Mouse (Mus musculus): ENCODE results near the gene Atp8a1.

The Atp8a1 gene

DNA sequence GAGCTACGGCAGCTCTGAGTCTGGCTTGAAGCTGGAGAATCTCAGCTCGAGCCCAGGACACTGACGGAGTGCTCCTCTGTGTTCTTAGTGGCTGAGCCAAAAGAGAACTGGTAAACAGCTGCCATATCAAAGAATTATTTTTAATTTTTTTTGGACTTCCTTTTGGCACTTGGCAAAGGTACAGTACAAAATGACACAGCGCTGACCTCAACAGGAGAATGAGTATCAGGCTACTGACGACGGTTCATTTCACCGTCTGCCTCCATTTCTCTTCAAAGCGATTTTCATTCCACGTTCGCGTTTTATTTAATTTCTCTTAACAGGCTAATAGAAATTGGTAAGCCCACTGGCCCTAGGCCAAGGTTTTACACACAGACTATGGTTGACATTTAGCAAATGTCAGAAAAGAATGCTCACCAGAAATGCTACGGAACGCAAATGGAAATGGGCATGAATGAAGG, 177.8 kb downstream of the Atp8a1 start:
- DNase-seq = peak; percentile 19 to 38

DNA sequence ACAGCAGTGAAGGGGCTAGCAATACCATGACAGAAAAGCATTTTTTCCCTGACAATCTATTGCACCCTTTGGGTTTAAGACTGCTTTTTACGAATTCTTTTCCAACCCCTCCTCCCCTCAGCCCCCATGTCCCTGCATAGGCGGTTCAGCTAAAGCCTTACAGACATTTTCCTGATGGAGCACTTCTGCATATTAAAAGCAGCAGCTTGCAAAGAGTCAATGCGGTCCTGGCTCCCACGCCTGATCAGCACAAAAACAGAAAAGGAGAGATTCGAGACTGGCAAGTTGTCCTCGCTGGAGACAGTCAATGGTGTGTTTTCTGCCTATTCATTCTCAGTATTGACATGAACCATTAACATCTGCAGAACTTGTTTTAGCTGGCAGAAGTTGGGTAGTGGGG, 184.5 kb downstream of the Atp8a1 start:
- no peak for DNase-seq

DNA sequence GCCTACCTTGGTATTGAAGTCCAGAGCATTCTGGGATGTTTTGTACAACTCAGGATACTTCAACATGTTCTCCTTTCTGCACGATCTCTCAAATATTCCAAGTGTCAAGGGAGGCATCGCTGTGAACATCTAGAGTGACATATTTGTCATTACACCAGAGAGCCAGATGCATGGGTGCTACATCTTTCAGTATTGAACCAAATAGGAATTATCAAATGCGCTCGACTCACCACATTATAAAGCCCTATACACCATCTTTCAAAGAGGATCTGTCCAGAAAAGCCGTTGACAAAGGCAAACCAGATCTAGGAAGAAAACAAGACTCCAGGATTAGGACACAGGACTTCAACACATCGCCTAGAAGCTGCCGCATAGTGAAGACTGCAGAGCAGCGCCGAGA, 187.4 kb downstream of the Atp8a1 start:
- no peak for DNase-seq

DNA sequence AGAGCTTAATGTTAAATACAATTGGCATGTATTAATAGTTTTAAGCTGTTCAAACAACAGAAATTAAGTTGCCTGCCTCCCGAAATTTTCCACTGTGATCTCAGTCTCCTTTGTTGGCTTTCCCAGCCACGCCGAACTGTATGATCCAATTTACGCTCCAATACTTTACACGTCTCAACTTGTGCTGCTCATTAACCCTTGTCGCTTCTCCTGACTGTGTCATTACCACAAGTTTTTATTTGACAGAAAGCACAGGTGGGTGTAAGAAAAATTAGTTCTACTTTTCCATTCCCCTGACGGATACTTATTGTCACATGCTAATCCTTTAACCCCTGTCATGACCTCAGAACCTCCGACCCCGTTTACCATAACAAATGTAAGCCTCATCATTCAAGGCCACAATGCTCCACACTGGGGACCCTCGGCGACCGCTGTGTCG, 190.4 kb downstream of the Atp8a1 start:
- no peak for DNase-seq

DNA sequence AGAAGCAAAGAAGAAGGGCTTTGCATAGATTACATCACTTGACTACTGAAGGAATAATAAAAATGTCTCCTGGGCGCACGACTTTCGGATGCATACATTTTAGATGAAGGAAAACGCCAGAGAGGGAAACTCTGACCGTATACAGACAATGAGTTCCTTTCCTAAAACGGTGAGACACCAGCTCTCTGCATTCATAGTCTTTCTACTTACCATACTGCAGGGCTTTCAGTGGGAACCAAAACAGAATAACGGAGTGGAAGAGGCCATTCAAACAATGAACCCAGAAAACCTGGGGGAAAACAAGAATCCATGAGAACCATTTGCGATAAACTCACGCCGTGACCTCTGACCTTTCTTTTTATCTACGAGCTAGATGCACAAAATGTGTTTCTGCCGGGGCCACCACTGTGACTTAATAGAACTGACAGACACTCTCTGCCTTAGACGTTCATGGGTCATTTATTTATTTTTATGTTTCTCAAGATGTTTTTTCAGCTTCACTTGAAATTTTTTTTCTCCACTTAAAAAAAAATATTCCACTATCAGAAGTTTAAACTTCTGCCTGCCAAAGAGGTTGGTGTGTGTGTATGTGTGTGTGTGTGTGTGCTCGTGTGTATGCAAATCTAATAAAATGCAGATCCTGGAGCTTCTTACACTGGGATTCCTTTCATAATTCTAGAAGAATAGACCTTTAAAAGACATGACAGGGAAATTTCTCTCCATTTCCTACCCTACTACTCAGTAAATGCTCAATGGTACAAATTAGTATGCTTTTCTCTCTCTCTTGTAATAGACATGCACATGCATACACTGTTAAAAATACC, 191.3 kb downstream of the Atp8a1 start:
- no peak for DNase-seq

DNA sequence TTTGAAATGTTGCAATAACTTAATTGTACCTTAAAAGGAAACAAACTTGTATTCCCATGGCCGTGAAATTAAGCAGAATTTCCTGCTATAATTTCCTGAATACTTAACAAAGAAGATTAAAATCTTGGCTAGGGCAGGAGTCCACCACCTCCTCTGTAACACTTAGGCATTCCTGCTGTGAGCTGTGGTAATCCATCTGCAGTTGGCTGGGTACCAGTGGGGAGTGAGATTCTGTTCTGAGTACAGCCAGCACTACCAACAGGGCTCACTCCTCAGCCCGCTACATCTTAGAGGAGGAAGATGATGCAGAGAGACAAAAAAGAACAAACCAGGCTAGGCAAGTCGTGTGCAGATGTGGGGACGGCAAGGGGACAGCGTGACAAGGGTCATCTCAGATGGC, 192.7 kb downstream of the Atp8a1 start:
- no peak for DNase-seq

DNA sequence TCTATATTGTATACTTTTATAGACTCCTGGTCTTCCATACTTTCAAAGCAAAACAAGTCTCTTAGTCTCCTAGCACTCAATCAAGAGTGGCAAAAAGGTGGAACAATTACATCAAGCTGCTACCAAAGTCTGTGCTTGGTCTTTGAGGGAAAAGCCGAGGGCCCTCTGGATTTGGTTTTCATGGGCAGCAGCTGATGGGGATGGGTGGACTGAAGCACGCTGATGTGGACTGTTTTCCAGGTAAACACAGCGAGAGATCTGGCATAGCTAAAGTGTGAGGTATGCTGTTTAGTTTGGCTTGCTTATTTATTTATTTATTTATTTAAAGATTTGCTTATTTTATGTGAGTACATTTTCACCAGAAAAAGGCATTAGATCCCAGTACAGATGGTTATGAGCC, 193.7 kb downstream of the Atp8a1 start:
- no peak for DNase-seq

DNA sequence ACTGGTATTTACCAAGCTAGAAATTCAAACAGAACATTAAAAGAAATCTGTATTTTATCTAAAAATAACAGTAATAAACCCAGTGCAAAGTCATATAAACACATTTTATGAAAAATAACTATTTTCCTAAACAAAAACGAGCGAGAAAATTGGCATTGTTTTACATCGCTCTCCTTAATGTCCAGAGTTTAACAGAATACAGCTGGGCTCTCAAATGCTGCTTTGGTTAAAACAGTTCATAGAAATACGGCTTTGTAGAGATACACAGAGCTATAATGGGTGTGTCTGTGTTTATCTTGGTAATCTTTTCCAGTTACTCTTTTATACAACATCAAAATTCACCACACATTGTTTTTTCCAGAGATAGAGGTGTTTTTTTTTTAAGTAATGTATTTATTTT, 194.8 kb downstream of the Atp8a1 start:
- DNase-seq = no peak

DNA sequence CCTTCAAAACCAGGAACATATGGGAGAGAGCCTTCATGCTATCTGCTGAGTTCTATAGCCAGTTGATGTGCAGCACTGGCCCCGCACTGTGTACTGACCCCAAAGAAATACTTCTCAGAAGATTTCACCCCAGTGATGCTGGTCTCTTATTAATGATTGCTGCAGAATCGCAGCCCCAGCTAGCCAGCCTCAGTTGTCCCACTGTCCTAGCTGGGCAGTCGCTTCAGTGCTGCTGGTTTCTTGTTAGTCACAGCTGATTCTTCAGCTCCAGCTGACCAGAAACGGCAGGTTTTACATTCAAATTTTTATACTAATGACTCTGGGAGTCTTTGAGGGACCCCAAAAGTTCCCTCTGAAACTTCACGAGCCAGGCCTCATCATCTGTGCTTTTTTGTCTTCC, 197.2 kb downstream of the Atp8a1 start:
- no peak for DNase-seq

DNA sequence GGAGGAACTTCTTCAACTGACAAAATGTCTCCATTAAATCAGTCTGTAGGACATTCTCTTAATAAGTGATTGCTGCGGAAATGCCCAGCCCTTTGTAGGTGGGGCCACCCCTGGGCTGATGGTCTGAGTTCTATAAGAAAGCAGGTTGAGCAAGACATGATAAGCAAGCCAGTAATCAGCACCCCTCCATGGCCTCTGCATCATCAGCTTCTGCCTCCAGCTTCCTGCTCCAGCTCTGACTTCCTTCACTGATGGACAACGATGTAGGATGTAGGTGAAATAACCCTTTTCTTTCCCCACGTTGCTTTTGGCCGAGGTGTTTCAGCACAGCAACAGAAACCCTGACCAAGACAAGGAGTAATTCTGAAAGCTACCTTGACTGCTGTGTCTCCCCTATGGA, 198.1 kb downstream of the Atp8a1 start:
- DNase-seq = no peak

DNA sequence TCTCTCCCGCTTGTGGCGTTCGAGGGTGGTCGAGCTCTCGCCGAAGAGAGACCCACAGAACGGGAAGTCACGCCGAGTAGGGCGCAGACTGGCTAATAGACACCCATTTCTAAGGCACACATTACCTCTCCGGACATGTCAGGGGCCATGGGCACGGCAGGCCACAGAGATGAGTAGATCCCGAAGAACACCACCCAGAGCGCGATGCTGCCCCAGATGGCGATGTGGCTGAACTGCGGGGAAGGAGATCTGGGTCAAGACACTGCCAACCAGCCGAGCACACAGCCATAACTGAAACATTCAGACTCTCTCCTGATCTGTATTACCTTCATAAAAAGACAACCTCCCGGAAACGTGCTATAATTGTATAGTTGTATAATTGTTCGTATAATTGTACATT, 199.7 kb downstream of the Atp8a1 start:
- DNase-seq = peak in 1 of 2 experiments; percentile 14

DNA sequence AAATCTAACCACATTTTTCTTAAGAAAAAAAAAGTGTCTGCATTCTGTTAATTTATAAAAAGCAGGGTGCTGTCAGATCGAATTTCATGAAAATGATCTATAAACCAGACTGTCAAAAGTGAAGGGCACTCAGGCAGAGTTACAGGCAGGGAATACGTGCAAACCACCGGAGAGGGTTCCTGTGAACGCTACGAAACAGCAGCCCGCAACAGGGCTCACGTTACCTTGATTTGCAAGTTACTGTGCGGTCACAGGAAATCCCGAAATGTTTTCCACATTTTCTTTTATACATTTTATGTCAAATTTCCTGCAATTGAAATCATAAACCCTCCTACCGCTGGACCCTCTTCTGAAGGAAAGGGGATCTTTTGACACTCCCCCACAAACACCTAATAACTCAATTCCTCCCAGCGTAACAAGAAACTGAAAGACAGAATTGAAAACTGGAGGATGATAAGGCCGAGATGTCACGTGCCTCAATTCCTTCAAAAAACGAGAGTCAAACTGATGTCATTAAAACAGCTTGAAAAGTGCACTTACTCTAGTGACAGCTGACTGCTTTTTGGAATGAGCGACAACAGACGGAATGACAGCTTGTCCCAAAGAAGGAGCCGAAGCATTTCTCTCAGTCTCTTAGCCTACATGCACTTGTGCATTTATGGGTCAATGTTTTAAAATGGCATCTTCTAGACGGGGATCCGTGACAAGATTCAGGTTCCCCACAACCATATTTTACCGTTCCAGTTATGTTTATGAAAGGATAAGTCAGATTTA, 200.3 kb downstream of the Atp8a1 start:
- DNase-seq = no peak

DNA sequence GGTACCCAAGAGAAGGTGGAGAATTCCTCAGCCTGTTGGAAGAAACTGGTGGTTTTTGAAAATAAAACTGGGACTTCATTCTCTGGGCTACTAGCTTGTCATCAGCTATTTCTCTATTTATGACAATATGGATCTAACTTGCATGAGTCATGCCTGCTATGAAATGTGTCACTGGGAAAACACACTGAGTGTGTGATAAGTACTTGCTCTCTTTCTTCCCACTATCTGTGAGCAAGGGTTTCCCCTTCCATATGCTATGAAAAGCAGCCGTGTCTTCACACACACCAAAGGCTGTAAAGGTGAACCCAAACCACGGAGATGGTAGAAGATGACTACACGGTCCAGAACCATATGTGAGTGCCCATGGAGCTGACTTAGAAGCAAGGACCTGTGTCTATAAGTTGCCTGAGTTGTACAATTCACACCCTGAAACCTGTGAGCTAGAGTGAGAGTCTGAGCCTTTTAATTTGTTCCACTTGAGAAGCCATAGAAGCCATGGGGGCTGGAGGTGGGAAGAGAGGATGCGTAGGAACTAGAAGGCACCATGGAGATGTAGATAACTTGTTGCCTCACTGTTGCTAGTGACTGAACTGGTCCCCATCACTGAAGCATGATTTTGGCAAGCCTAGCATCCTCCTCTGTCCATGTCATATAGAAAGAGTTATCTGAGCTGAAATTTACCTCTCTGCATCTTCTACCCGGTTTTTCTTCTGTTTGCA, 203.5 kb downstream of the Atp8a1 start:
- DNase-seq = no peak

DNA sequence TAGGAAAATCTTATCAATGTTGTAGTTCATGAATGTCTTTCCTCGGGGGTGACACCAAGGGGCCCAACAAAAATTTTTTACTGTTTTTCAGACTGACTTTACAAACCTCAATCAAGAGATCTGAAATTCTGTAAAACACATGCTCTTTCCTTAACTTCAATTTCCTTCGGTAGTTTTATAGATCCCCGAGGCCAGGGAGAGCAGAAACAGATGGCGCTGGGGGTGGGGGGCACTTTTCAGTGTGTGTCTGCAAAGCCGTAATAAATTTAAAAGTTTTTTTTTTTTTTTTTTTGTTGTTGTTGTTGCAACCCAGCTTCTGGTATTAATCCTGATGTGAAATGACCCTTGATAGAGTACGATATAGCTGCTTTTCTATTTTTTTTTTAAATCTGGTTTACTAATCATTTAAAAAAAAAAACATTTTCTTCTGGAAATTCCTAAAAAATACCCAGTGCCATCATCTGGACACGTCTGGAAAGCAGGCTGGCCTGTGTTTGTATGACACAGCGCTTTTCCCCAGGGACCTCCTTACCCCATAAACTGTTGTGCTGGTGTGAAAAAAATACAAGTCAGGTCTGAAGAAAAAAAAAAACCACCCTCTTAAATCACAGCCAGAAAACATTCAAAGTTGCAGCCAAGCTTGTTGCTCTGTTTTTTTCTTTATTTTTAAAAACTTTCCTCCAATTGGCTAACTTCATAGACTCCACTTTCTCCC, 205.7 kb downstream of the Atp8a1 start:
- DNase-seq = no peak

DNA sequence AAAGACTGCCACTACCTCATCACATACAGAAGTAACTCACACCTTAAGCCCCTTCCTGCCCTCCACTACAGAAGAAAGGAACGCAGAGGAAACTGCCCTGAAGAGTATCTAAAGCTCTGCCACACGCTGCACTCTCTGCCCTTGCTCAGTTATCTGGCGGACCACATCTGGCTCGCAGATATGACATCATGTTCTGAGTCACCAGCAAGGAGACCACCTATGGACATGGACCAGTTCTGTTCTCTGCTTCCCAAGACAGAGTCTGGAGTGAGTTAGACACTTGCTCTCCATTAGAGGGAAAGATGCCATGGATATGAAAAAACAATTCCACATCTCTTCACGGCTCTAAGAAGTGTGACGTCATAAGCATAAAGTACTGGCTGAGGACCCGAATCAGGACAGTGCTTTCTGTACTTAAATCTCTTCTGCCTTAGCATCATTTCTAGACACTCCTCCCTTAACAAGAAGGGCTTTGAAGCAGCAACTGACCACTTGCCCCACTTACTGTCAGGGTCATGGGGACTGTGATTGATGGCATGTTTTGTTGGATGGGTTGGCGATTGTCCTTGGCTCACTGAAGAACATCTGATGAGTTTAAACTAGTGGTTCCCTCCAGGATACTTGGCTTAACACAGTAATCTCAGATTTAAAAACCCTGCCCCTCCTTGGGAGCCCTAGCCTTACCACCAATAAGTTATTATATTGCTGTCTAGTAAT, 206.5 kb downstream of the Atp8a1 start:
- no peak for DNase-seq

DNA sequence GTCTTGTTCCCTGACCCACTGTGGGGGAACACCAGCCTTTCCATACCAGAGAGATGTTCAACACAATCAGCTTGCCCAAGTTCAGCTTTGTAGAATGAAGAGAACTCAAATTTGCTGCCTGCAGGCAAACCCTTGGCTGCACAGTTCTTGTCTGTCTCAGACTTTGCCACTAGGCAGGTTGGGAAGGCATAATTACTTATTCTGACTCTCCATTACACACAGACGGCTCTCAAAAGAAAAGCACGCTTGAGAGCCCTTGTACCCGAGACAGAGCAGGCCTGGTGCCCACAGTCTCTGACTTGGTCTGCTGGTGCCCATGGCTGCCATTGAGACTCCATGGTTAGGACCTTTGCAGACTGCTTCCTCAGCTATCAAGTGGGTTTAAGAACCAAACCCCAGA, 212.9 kb downstream of the Atp8a1 start:
- DNase-seq = no peak

DNA sequence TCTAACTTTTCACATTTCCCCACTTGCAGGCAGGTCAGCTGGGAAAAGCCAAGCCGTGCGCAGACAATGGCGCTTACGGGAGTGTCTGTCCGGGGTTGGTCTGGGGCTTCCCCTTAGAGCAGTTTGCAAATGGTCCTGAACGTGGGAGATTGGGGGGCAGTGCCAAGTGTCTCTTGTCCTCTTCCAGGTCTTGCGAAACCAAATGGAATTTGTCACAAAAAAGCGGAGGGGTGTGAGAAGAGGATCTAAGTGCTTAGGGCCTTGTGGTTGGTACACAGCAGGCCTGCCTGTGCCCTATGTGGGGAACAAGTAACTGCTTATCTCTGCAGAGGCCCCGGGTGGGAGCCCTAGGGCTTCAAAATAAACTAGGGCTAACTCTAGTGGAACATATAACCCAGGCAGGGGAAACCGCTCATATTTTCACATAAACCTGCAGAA, 213.4 kb downstream of the Atp8a1 start:
- DNase-seq = no peak

DNA sequence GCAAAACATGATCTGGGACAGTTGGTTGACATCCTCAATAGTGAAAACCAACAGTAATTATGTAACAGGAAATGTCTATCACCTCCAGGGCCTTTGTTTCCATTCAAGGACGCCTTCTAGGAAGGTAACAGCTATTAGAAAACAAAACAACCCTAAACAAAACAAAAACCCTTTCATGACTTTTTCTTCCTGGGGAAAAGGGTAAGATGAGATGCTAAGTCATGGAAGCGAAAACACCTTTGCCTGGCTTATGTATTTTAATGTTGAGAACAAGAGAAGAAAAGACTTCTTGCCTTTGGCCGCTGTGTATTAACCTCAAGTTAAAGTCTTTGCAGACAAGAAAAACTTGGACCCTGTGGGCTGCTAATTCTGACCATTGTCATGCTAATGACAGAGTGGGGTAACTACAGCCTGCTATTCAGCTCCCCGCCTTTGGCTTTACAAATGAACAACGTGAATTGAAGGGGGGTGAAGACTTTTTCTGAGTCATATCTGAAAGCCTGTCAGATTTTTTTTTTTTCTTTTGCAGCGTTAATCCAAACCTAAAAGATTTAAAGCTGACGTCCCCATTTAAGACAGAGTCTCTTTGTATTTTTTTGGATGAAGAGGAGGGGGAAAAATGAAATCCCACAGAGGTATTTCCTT, 214.0 kb downstream of the Atp8a1 start:
- DNase-seq = no peak

DNA sequence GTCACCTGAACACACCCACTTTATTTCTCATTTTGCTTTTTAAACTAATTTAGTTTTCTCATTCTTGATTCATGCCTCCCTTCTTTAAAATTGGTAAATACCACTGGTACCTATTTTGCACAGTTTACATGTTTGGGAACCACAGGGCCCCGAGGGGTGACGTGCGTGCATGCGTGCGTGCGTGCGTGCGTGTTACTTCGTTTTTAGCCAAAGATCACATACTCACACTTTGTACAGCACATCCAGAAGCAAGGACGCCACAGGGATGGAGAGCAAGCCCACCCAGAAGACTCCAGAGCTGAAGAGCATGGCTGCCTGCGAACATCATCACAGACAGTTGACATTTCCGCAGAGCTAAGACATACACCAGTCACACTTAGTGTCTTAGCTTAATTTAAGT, 216.0 kb downstream of the Atp8a1 start:
- no peak for DNase-seq

DNA sequence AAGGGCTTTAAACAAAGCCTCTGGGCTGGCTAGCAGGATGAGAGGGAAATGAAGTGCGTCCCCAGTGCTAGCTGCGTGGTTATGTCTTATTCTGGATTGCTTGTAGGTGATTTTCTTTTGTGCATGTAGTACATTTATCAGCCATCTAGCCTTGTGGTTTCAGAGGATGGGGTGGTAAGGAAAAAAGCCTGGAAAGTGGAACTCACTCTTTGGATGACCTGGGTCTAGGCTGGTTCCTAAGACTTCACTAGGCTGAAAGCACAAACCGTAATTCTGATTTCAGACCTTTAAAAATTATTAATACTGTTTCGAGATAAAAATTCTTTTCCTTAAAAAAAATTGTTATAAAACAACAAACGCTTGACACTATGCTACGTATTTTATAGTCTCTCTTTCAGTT, 217.4 kb downstream of the Atp8a1 start:
- DNase-seq = no peak

DNA sequence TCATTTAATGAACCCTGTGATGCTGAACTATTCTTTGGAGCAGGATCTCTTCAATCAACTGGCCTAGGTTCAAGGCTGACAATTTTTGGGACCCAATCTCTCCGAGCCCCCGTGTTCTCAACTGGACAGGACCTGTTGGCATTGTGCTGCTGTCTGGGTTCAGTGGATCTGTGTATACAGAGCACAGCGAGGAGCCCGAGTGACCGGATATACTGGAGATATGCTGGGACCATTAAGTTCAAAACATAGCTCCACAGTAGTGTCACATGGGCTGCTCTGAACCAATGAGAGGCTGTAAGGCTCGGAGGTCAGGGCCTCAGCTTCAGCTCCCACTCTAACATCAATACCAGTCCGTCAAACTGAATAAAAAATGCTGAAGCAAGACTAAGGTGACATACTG, 217.8 kb downstream of the Atp8a1 start:
- DNase-seq = no peak
